ENCODE assay signal across 8 mouse cellular contexts in genomic region chr5:92506733-92507132, GRCm38 (mm10). TPM values are rescaled to one million over a fixed set of nuclear protein-coding genes. Genes with fewer than 3 reads are reported as not detected.
DNase-seq lines count a peak whose midpoint lies in the region; ATAC-seq and TF ChIP-seq lines count a peak whose summit lies in the region.

TSS of gene Scarb2 (minus strand) at chr5:92506833.

- no peaks in the 10 kb centered on the region for H3K27me3 ChIP-seq in kidney, adult 2 months (replicated peaks; ENCODE audit: control insufficient read depth, insufficient read depth, low read length)
- H3K27me3 ChIP-seq in midbrain, embryonic 12.5 days = no peaks in the 10 kb centered on the region

- peaks cover 6% of the 10 kb centered on the region; the same call in 1 of the 2 replicates for H3K4me1 ChIP-seq in kidney, adult 2 months (ENCODE audit: control insufficient read depth, insufficient read depth, low read length)
- H3K4me1 ChIP-seq in midbrain, embryonic 12.5 days = peaks cover 24% of the 10 kb centered on the region

- TF ChIP-seq POLR2A in kidney, adult 2 months (IDR thresholded peaks at IDR 0.05; ENCODE audit: low read depth, low read length) = no peak

- no peak for DNase-seq in kidney, adult 2 months
- no peak for DNase-seq in kidney, postnatal 14 days
- DNase-seq in adrenal gland, postnatal 14 days = no peak
- DNase-seq in gastrocnemius, postnatal 36 days = no peak
- DNase-seq in large intestine, adult 2 months (ENCODE audit: low read depth, low spot score) = no peak
- no peak for DNase-seq in embryo, embryonic 10 days (ENCODE audit: low spot score)
- no peak for DNase-seq in thymus, postnatal 14 days

- peak within 1 kb of the TSS; percentile 71 for H3K27ac ChIP-seq in kidney, adult 2 months (ENCODE audit: insufficient read depth, low read depth, low read length)
- peak within 1 kb of the TSS; percentile 99 for H3K27ac ChIP-seq in midbrain, embryonic 12.5 days (replicated peaks)

- no peak for ATAC-seq in midbrain, embryonic 12.5 days (ENCODE audit: low FRiP score, low read depth)

- H3K36me3 ChIP-seq in kidney, adult 2 months (ENCODE audit: control insufficient read depth, insufficient read depth, low read length) = no peaks in the 10 kb centered on the region
- no peaks in the 10 kb centered on the region for H3K36me3 ChIP-seq in midbrain, embryonic 12.5 days

- intact Hi-C loops in gastrocnemius, postnatal 36 days (cut with DNase I) = loop anchor here (5.0 kb wide), 1 partner anchor 96 kb away; the partner anchor contains the start of gene Stbd1

- peak within 1 kb of the TSS; percentile 64 for H3K4me3 ChIP-seq in kidney, adult 2 months (ENCODE audit: insufficient read depth, low read depth, low read length)
- peak within 1 kb of the TSS; percentile 90 for H3K4me3 ChIP-seq in midbrain, embryonic 12.5 days

- H3K9ac ChIP-seq in midbrain, embryonic 12.5 days (replicated peaks) = peak within 1 kb of the TSS; percentile 96; the same call in 1 of the 2 replicates

- no peaks in the 10 kb centered on the region for H3K9me3 ChIP-seq in midbrain, embryonic 12.5 days

- no peak for TF ChIP-seq CTCF in kidney, adult 2 months (conservative IDR thresholded peaks at IDR 0.05; ENCODE audit: insufficient read depth, insufficient read length, low read depth, low read length)

- peak within 1 kb of the TSS; percentile 71 for H3K4me2 ChIP-seq in midbrain, embryonic 12.5 days (replicated peaks)

RNA-seq across cellular contexts. Expression of gene Scarb2, which starts in this region (rescaled TPM):
- 17.7 and 19.9 TPM in 2 replicates for polyA plus RNA-seq in kidney, adult 2 months (2012; rRNA removed)
- 67.4 and 73.7 TPM in 2 replicates for total RNA-seq in adrenal gland, postnatal 14 days (2021)
- 10 to 100 TPM; 69.8 to 76.7 TPM for total RNA-seq in gastrocnemius, postnatal 36 days (2021)
- polyA plus RNA-seq in large intestine, adult 2 months (2012; rRNA removed) = 13.3 and 17.9 TPM in 2 replicates
- 14.2 and 17.0 TPM in 2 replicates for polyA plus RNA-seq in midbrain, embryonic 12.5 days (2016; fragmentation: Nextera tagmentation; extraction: Ambion mirVana)
